ENCODE assay signal across 22 mouse cellular contexts in genomic region chr10:71381471-71382033, GRCm38 (mm10). TPM values are rescaled to one million over a fixed set of nuclear protein-coding genes. Genes with fewer than 3 reads are reported as not detected.
DNase-seq lines count a peak whose midpoint lies in the region; ATAC-seq and TF ChIP-seq lines count a peak whose summit lies in the region.
"Had no signal": no experiment of that assay in that cellular context is flagged by ENCODE, and none has a peak within 500 bp of the region (broad histone marks: within the 10 kb centered on the region; RNA-seq: fewer than 3 reads in every experiment).

No protein-coding gene starts in this region.

- no peak overlapping the region for H3K4me3 ChIP-seq in liver, adult 2 months (ENCODE audit: insufficient read depth, low read depth, low read length)
- H3K4me3 ChIP-seq in liver, postnatal 0 days (ENCODE audit: low read depth, low read length): no peak overlapping the region
- H3K4me3 ChIP-seq in kidney, postnatal 0 days (replicated peaks; ENCODE audit: low read depth, low read length): no peak overlapping the region
- H3K4me3 ChIP-seq in midbrain, postnatal 0 days (ENCODE audit: low read depth, low read length): no peak overlapping the region
- H3K4me3 ChIP-seq: embryonic facial prominence, embryonic 12.5 days; erythroblast, embryonic 14.5 days; heart, embryonic 12.5 days; limb, embryonic 10.5 days; megakaryocyte, embryonic 14.5 days had no signal

- H3K27ac ChIP-seq in liver, adult 2 months (replicated peaks; ENCODE audit: insufficient read depth, low read depth, low read length): 0 out of 2 replicates have a peak overlapping the region, but pooled peaks have one; percentile 1
- H3K27ac ChIP-seq in liver, postnatal 0 days (ENCODE audit: low read depth): no peak overlapping the region
- H3K27ac ChIP-seq in kidney, postnatal 0 days: no peak overlapping the region
- H3K27ac ChIP-seq in midbrain, postnatal 0 days (ENCODE audit: low read depth, low read length): no peak overlapping the region
- H3K27ac ChIP-seq: embryonic facial prominence, embryonic 12.5 days; hindbrain, embryonic 14.5 days; limb, embryonic 10.5 days had no signal

- no peak for DNase-seq in liver, adult 2 months (ENCODE audit: extremely low read depth, low read depth, low spot score)
- no peak for DNase-seq in liver, postnatal 0 days
- DNase-seq in WW6 (ENCODE audit: low read depth, low spot score): peak; percentile 40
- peak; percentile 19 for DNase-seq in kidney, postnatal 0 days (ENCODE audit: low spot score)
- no peak for DNase-seq in midbrain, postnatal 0 days (ENCODE audit: low spot score)
- DNase-seq in cerebellum, adult 9-11 months: no peak
- DNase-seq in right cerebral cortex, postnatal 36 days (ENCODE audit: low spot score in 2 of 2): no peak
- DNase-seq: adrenal gland, adult 8-10 months; cerebellum, adult 8-10 months; heart, postnatal 14 days; lung, adult 2 months; right cerebral cortex, postnatal 25 days; thymus, postnatal 14 days had no signal

- no peak overlapping the region for H3K4me2 ChIP-seq in liver, postnatal 0 days (ENCODE audit: low read depth, low read length)
- peak overlapping the region; percentile 25; the same call in 1 of the 2 replicates for H3K4me2 ChIP-seq in kidney, postnatal 0 days (ENCODE audit: low read length)
- no peak overlapping the region for H3K4me2 ChIP-seq in midbrain, postnatal 0 days (ENCODE audit: low read depth, low read length, poor library complexity, severe bottlenecking)
- H3K4me2 ChIP-seq: embryonic facial prominence, embryonic 12.5 days; heart, embryonic 12.5 days; hindbrain, embryonic 14.5 days; liver, embryonic 11.5 days had no signal

- H3K27me3 ChIP-seq in liver, adult 2 months (ENCODE audit: control insufficient read depth, insufficient read depth, low read length): no peaks in the 10 kb centered on the region
- H3K27me3 ChIP-seq in liver, postnatal 0 days (ENCODE audit: insufficient read depth, low read length): no peaks in the 10 kb centered on the region
- H3K27me3 ChIP-seq in kidney, postnatal 0 days (ENCODE audit: insufficient read depth, low read length): no peaks in the 10 kb centered on the region
- H3K27me3 ChIP-seq in midbrain, postnatal 0 days (ENCODE audit: insufficient read depth, low read length): no peaks in the 10 kb centered on the region
- H3K27me3 ChIP-seq: embryonic facial prominence, embryonic 12.5 days; heart, embryonic 12.5 days; megakaryocyte, embryonic 14.5 days had no signal

- TF ChIP-seq CTCF in liver, adult 2 months (IDR thresholded peaks at IDR 0.05; ENCODE audit: low read depth, low read length): no peak
- no peak for TF ChIP-seq CTCF in liver, postnatal 0 days (IDR thresholded peaks at IDR 0.05; ENCODE audit: low read depth)
- no peak for TF ChIP-seq CTCF in kidney, postnatal 0 days (IDR thresholded peaks at IDR 0.05; ENCODE audit: low read depth)
- TF ChIP-seq CTCF in midbrain, postnatal 0 days (IDR thresholded peaks at IDR 0.05): no peak

- no peak for TF ChIP-seq EP300 in liver, postnatal 0 days (IDR thresholded peaks at IDR 0.05; ENCODE audit: low read depth)

- no peak for TF ChIP-seq POLR2A in liver, adult 2 months (IDR thresholded peaks at IDR 0.05; ENCODE audit: extremely low read depth, insufficient read depth, low read length)

- ATAC-seq in liver, postnatal 0 days: no peak
- ATAC-seq in kidney, postnatal 0 days (replicated peaks; ENCODE audit: low FRiP score, low read depth): peak; percentile 74
- no peak for ATAC-seq in midbrain, postnatal 0 days (ENCODE audit: low FRiP score)
- ATAC-seq: forebrain, embryonic 14.5 days; midbrain, embryonic 16.5 days had no signal

- peaks cover 16% of the 10 kb centered on the region for H3K4me1 ChIP-seq in liver, adult 2 months (ENCODE audit: control insufficient read depth, insufficient read depth, low read length)
- H3K4me1 ChIP-seq in liver, postnatal 0 days (ENCODE audit: insufficient read depth): peaks cover 6% of the 10 kb centered on the region; the same call in 1 of the 2 replicates
- H3K4me1 ChIP-seq in kidney, postnatal 0 days (replicated peaks; ENCODE audit: insufficient read depth, low read length): peaks cover 4% of the 10 kb centered on the region; the same call in 1 of the 2 replicates
- no peaks in the 10 kb centered on the region for H3K4me1 ChIP-seq in midbrain, postnatal 0 days (ENCODE audit: insufficient read depth, low read length)
- H3K4me1 ChIP-seq: embryonic facial prominence, embryonic 12.5 days; heart, embryonic 12.5 days; limb, embryonic 10.5 days; megakaryocyte, embryonic 14.5 days had no signal

- no peaks in the 10 kb centered on the region for H3K9me3 ChIP-seq in liver, postnatal 0 days (ENCODE audit: low read length)
- H3K9me3 ChIP-seq in kidney, postnatal 0 days (replicated peaks; ENCODE audit: low read length): no peaks in the 10 kb centered on the region
- H3K9me3 ChIP-seq in midbrain, postnatal 0 days (ENCODE audit: low read length): no peaks in the 10 kb centered on the region
- H3K9me3 ChIP-seq: embryonic facial prominence, embryonic 12.5 days; heart, embryonic 12.5 days; limb, embryonic 10.5 days; megakaryocyte, embryonic 14.5 days had no signal

- H3K79me2 ChIP-seq in liver, adult 2 months (ENCODE audit: control insufficient read depth, insufficient read depth, low read length): no peaks in the 10 kb centered on the region

- H3K36me3 ChIP-seq in liver, adult 2 months (ENCODE audit: control insufficient read depth, insufficient read depth, low read length): peaks cover 21% of the 10 kb centered on the region; the same call in 1 of the 2 replicates
- H3K36me3 ChIP-seq in liver, postnatal 0 days (replicated peaks; ENCODE audit: insufficient read depth, low read length): peaks cover 39% of the 10 kb centered on the region
- H3K36me3 ChIP-seq in kidney, postnatal 0 days (ENCODE audit: insufficient read depth, low read length): peaks cover 4% of the 10 kb centered on the region; the same call in 1 of the 2 replicates
- H3K36me3 ChIP-seq in midbrain, postnatal 0 days (ENCODE audit: insufficient read depth, low read length): peaks cover 27% of the 10 kb centered on the region

- WGBS in liver, adult 2 months: 92% methylated on average over 29 of the region's 29 CpGs
- 90% methylated on average over 29 of the region's 29 CpGs for WGBS in liver, postnatal 0 days (ENCODE audit: insufficient replicate concordance)
- WGBS in kidney, postnatal 0 days: 58% methylated on average over 29 of the region's 29 CpGs
- 93% methylated on average over 29 of the region's 29 CpGs for WGBS in midbrain, postnatal 0 days

- H3K9ac ChIP-seq in liver, adult 2 months (ENCODE audit: low read depth, low read length): no peak overlapping the region
- H3K9ac ChIP-seq in liver, postnatal 0 days (replicated peaks): no peak overlapping the region
- no peak overlapping the region for H3K9ac ChIP-seq in kidney, postnatal 0 days (ENCODE audit: low read depth, low read length)
- H3K9ac ChIP-seq in midbrain, postnatal 0 days (replicated peaks; ENCODE audit: low read length, poor library complexity, severe bottlenecking): no peak overlapping the region
- H3K9ac ChIP-seq: embryonic facial prominence, embryonic 12.5 days; heart, embryonic 12.5 days; hindbrain, embryonic 14.5 days had no signal

RNA-seq across cellular contexts. Expression of gene Ipmk, which starts 34.0 kb away (rescaled TPM):
- 46.2 and 54.8 TPM in 2 replicates for total RNA-seq in liver, adult 2 months (2014; rRNA removed)
- 11.6 and 13.7 TPM in 2 replicates for polyA plus RNA-seq in liver, adult 2 months (2012; rRNA removed)
- polyA plus RNA-seq in liver, postnatal 0 days (2015; fragmentation: Nextera tagmentation; extraction: Ambion mirVana): 9.4 and 10.9 TPM in 2 replicates
- 16.1 and 17.5 TPM in 2 replicates for polyA plus RNA-seq in kidney, postnatal 0 days (2015; fragmentation: Nextera tagmentation; extraction: Ambion mirVana)
- 21.7 and 28.0 TPM in 2 replicates for total RNA-seq in midbrain, postnatal 0 days (2014; rRNA removed)
- 12.8 and 14.6 TPM in 2 replicates for polyA plus RNA-seq in midbrain, postnatal 0 days (2015; fragmentation: Nextera tagmentation; extraction: Ambion mirVana)

RNA-seq across cellular contexts. Expression of gene Cisd1, which starts 36.8 kb away (rescaled TPM):
- total RNA-seq in liver, adult 2 months (2014; rRNA removed): 159 and 205 TPM in 2 replicates
- 209 and 211 TPM in 2 replicates for polyA plus RNA-seq in liver, adult 2 months (2012; rRNA removed)
- polyA plus RNA-seq in liver, postnatal 0 days (2015; fragmentation: Nextera tagmentation; extraction: Ambion mirVana): 261 and 297 TPM in 2 replicates
- 300 and 305 TPM in 2 replicates for polyA plus RNA-seq in kidney, postnatal 0 days (2015; fragmentation: Nextera tagmentation; extraction: Ambion mirVana)
- total RNA-seq in midbrain, postnatal 0 days (2014; rRNA removed): 92.1 and 121 TPM in 2 replicates
- 378 and 395 TPM in 2 replicates for polyA plus RNA-seq in midbrain, postnatal 0 days (2015; fragmentation: Nextera tagmentation; extraction: Ambion mirVana)

Comparison
In these comparisons a context has a peak if more than half of its experiments do, and no peak if none do; other contexts are left out.
1. DNase-seq: peak in WW6 (single experiment) and kidney, postnatal 0 days (single experiment); none in liver, adult 2 months (single experiment), liver, postnatal 0 days (single experiment), midbrain, postnatal 0 days (single experiment), cerebellum, adult 9-11 months (single experiment) and right cerebral cortex, postnatal 36 days (0 of 2).